Mouse (Mus musculus): Measurements from ENCODE around the gene Camk2b. TPM values are rescaled to one million over a fixed set of nuclear protein-coding genes. Genes with fewer than 3 reads are reported as not detected.
"Not testable (repeated sequence)": the region's sequence is repeated elsewhere in the genome, so short reads cannot be mapped to it uniquely, and the experiment has no call there.

Gene Camk2b
- polyA plus RNA-seq, 1 experiment from 2014 or later, result 11.0 TPM

- 81% methylated on average over 17 of the region's 17 CpGs for WGBS
- H3K4me2 ChIP-seq, result no peak overlapping the region
- H3K36me3 ChIP-seq (replicated peaks), result no peaks in the 10 kb centered on the region
- no peak overlapping the region for H3K9ac ChIP-seq
- 0 out of 2 replicates have a peak, but pooled peaks cover 3% of the 10 kb centered on the region for H3K4me1 ChIP-seq
- H3K27ac ChIP-seq, result no peak overlapping the region
- H3K9me3 ChIP-seq, result no peaks in the 10 kb centered on the region
- H3K27me3 ChIP-seq, result no peaks in the 10 kb centered on the region
- ATAC-seq (ENCODE audit: low FRiP score), result no peak
- H3K4me3 ChIP-seq (replicated peaks), result no peak overlapping the region
These were observed 45.0 kb downstream of the Camk2b start for GRCm38 (mm10) chr11:6020897-6021839.

GRCm38 (mm10) chr11:6020360-6020759 lies 45.8 kb downstream of the Camk2b start:
- Histone ChIP-seq H3K9ac (no peak overlapping the region), H3K4me1 (0 out of 2 replicates have a peak, but pooled peaks cover 3% of the 10 kb centered on the region), H3K27ac (no peak overlapping the region), H3K4me3 (replicated peaks) (no peak overlapping the region), H3K36me3 (replicated peaks) (no peaks in the 10 kb centered on the region), H3K27me3 (no peaks in the 10 kb centered on the region), H3K9me3 (no peaks in the 10 kb centered on the region), H3K4me2 (no peak overlapping the region)
- WGBS, result 78% methylated on average over 5 of the region's 5 CpGs
- ATAC-seq (ENCODE audit: low FRiP score), result no peak

GRCm38 (mm10) chr11:6018218-6019010 lies 47.7 kb downstream of the Camk2b start:
- H3K9me3 ChIP-seq, result no peaks in the 10 kb centered on the region
- H3K36me3 ChIP-seq (replicated peaks), result no peaks in the 10 kb centered on the region
- no peak overlapping the region for H3K9ac ChIP-seq
- no peak for ATAC-seq (ENCODE audit: low FRiP score)
- H3K4me2 ChIP-seq, result no peak overlapping the region
- H3K27ac ChIP-seq, result no peak overlapping the region
- H3K4me1 ChIP-seq, result 0 out of 2 replicates have a peak, but pooled peaks cover 3% of the 10 kb centered on the region
- no peaks in the 10 kb centered on the region; the same call in 1 of the 2 replicates for H3K27me3 ChIP-seq
- 74% methylated on average over 7 of the region's 7 CpGs for WGBS
- no peak overlapping the region for H3K4me3 ChIP-seq (replicated peaks)

GRCm38 (mm10) chr11:6017484-6018140 lies 48.5 kb downstream of the Camk2b start:
- H3K4me2 ChIP-seq, result no peak overlapping the region
- ATAC-seq (ENCODE audit: low FRiP score), result no peak
- H3K27ac ChIP-seq, result no peak overlapping the region
- H3K27me3 ChIP-seq, result no peaks in the 10 kb centered on the region; the same call in 1 of the 2 replicates
- WGBS, result 73% methylated on average over 10 of the region's 11 CpGs
- no peak overlapping the region for H3K4me3 ChIP-seq (replicated peaks)
- no peaks in the 10 kb centered on the region for H3K36me3 ChIP-seq (replicated peaks)
- no peak overlapping the region for H3K9ac ChIP-seq
- no peaks in the 10 kb centered on the region for H3K9me3 ChIP-seq
- H3K4me1 ChIP-seq, result 0 out of 2 replicates have a peak, but pooled peaks cover 3% of the 10 kb centered on the region

GRCm38 (mm10) chr11:6016797-6017395 lies 49.3 kb downstream of the Camk2b start:
- ATAC-seq (ENCODE audit: low FRiP score), result 0 out of 2 replicates have a peak, but pooled peaks have one; percentile 20
- WGBS, result 65% methylated on average over 9 of the region's 9 CpGs
- Histone ChIP-seq H3K4me2 (no peak overlapping the region), H3K27ac (no peak overlapping the region), H3K4me1 (0 out of 2 replicates have a peak, but pooled peaks cover 3% of the 10 kb centered on the region), H3K27me3 (peaks cover under 1% of the 10 kb centered on the region; the same call in 1 of the 2 replicates), H3K4me3 (replicated peaks) (no peak overlapping the region), H3K36me3 (replicated peaks) (no peaks in the 10 kb centered on the region), H3K9ac (no peak overlapping the region), H3K9me3 (no peaks in the 10 kb centered on the region)

GRCm38 (mm10) chr11:6016368-6016767 lies 49.8 kb downstream of the Camk2b start:
- peaks cover 4% of the 10 kb centered on the region; the same call in 1 of the 2 replicates for H3K27me3 ChIP-seq
- H3K9me3 ChIP-seq, result no peaks in the 10 kb centered on the region
- no peak overlapping the region for H3K4me2 ChIP-seq
- ATAC-seq (ENCODE audit: low FRiP score), result no peak
- H3K27ac ChIP-seq, result no peak overlapping the region
- H3K4me3 ChIP-seq (replicated peaks), result no peak overlapping the region
- 0% methylated on average over 3 of the region's 3 CpGs for WGBS
- no peak overlapping the region for H3K9ac ChIP-seq
- H3K36me3 ChIP-seq (replicated peaks), result no peaks in the 10 kb centered on the region
- 0 out of 2 replicates have a peak, but pooled peaks cover 3% of the 10 kb centered on the region for H3K4me1 ChIP-seq

GRCm38 (mm10) chr11:6015011-6015431 lies 51.1 kb downstream of the Camk2b start:
- no peak overlapping the region for H3K27ac ChIP-seq
- H3K27me3 ChIP-seq, result peaks cover 4% of the 10 kb centered on the region; the same call in 1 of the 2 replicates
- 80% methylated on average over 6 of the region's 6 CpGs for WGBS
- ATAC-seq (ENCODE audit: low FRiP score), result no peak
- no peaks in the 10 kb centered on the region for H3K36me3 ChIP-seq (replicated peaks)
- H3K4me1 ChIP-seq, result 0 out of 2 replicates have a peak, but pooled peaks cover 3% of the 10 kb centered on the region
- no peak overlapping the region for H3K4me3 ChIP-seq (replicated peaks)
- no peaks in the 10 kb centered on the region for H3K9me3 ChIP-seq
- H3K9ac ChIP-seq, result no peak overlapping the region
- no peak overlapping the region for H3K4me2 ChIP-seq

- Histone ChIP-seq H3K27ac (no peak overlapping the region), H3K4me2 (no peak overlapping the region), H3K27me3 (peaks cover 10% of the 10 kb centered on the region), H3K36me3 (replicated peaks) (no peaks in the 10 kb centered on the region), H3K4me3 (replicated peaks) (no peak overlapping the region), H3K9ac (no peak overlapping the region), H3K4me1 (0 out of 2 replicates have a peak, but pooled peaks cover 3% of the 10 kb centered on the region), H3K9me3 (no peaks in the 10 kb centered on the region)
- 71% methylated on average over 2 of the region's 2 CpGs for WGBS
- ATAC-seq (ENCODE audit: low FRiP score), result no peak
These were observed 52.8 kb downstream of the Camk2b start for GRCm38 (mm10) chr11:6013359-6013758.

- no peaks in the 10 kb centered on the region for H3K36me3 ChIP-seq (replicated peaks)
- H3K27me3 ChIP-seq, result peaks cover 12% of the 10 kb centered on the region
- no peak overlapping the region for H3K9ac ChIP-seq
- no peak overlapping the region for H3K27ac ChIP-seq
- H3K9me3 ChIP-seq, result no peaks in the 10 kb centered on the region
- H3K4me3 ChIP-seq (replicated peaks), result no peak overlapping the region
- H3K4me2 ChIP-seq, result no peak overlapping the region
- no peak for ATAC-seq (ENCODE audit: low FRiP score)
- WGBS, result 94% methylated on average over 3 of the region's 3 CpGs
- H3K4me1 ChIP-seq, result 0 out of 2 replicates have a peak, but pooled peaks cover 3% of the 10 kb centered on the region
These were observed 54.3 kb downstream of the Camk2b start for GRCm38 (mm10) chr11:6011879-6012278.

GRCm38 (mm10) chr11:6010751-6011482 lies 55.2 kb downstream of the Camk2b start:
- not testable (repeated sequence) for H3K27ac ChIP-seq; H3K4me3 ChIP-seq (replicated peaks); H3K9me3 ChIP-seq; H3K9ac ChIP-seq; H3K4me1 ChIP-seq; H3K4me2 ChIP-seq; ATAC-seq (ENCODE audit: low FRiP score); H3K36me3 ChIP-seq (replicated peaks)
- H3K27me3 ChIP-seq, result peaks cover 12% of the 10 kb centered on the region
- WGBS, result 100% methylated on average over 3 of the region's 18 CpGs

- 14% methylated on average over 10 of the region's 13 CpGs for whole genome bisulfite sequencing
These were observed 58.4 kb downstream of the Camk2b start for GRCm38 (mm10) chr11:6007779-6008128.

More at GRCm38 (mm10) chr11:6007779-6008128, 58.4 kb downstream of the Camk2b start:
- H3K4me1 ChIP-seq; H3K9ac ChIP-seq; H3K9me3 ChIP-seq; ATAC-seq (ENCODE audit: low FRiP score); H3K27ac ChIP-seq; H3K36me3 ChIP-seq (replicated peaks): not testable (repeated sequence)
- H3K4me2 ChIP-seq, result peak overlapping the region; percentile 52
- peaks cover 32% of the 10 kb centered on the region for H3K27me3 ChIP-seq
- peak overlapping the region; percentile 27 for H3K4me3 ChIP-seq (replicated peaks)
